Mouse (Mus musculus) midbrain, embryonic 12.5 days (tissue): ENCODE measurements around the gene Npc1l1. TPM values are rescaled to one million over a fixed set of nuclear protein-coding genes. Genes with fewer than 3 reads are reported as not detected.

Experiments
- ATAC-seq: fragments of 200-750 bp; cut with Nextera tagmentation; 2 replicates; pipeline ENCODE4 v1.8.0; 2017; ENCODE audit warnings: low read depth, moderate TSS enrichment, moderate library complexity; ENCODE audit not compliant: low FRiP score
- H3K27ac ChIP-seq: fragments of 300-500 bp; sonication (generic); replicated peaks from 2 replicates; pipeline ENCODE4 v1.5.1; 2016; ENCODE audit warnings: mild to moderate bottlenecking
- H3K27me3 ChIP-seq: fragments of 300-500 bp; sonication (generic); 2 replicates; pipeline ENCODE4 v1.6.1; 2016; ENCODE audit warnings: mild to moderate bottlenecking
- H3K36me3 ChIP-seq: fragments of 300-500 bp; sonication (generic); 2 replicates; pipeline ENCODE4 v1.6.1; 2016
- H3K4me1 ChIP-seq: fragments of 300-500 bp; sonication (generic); 2 replicates; pipeline ENCODE4 v1.6.1; 2016
- H3K4me2 ChIP-seq: fragments of 300-500 bp; sonication (generic); replicated peaks from 2 replicates; pipeline ENCODE4 v1.6.1; 2016; ENCODE audit warnings: mild to moderate bottlenecking, moderate library complexity
- H3K4me3 ChIP-seq: fragments of 300-500 bp; sonication (generic); 2 replicates; pipeline ENCODE4 v1.5.1; 2016; ENCODE audit warnings: mild to moderate bottlenecking
- H3K9ac ChIP-seq: fragments of 300-500 bp; sonication (generic); replicated peaks from 2 replicates; pipeline ENCODE4 v1.6.1; 2016; ENCODE audit warnings: mild to moderate bottlenecking, moderate library complexity
- H3K9me3 ChIP-seq: fragments of 300-500 bp; sonication (generic); 2 replicates; pipeline ENCODE4 v1.6.1; 2016; ENCODE audit warnings: mild to moderate bottlenecking
- WGBS: fragments of 180-500 bp; shearing (Covaris S2); methylation state at CpG from one replicate; pipeline ENCODE4 v1.1.7; 2016; 5-methylcytosine and 5-hydroxymethylcytosine counted together
- polyA plus RNA-seq: library from polyadenylated mRNA; unstranded; fragments of >200 nt; fragmentation: Nextera tagmentation; extraction: Ambion mirVana; gene quantifications from 2 replicates; pipeline ENCODE4 v1.2.1, GENCODE M21; 2016

Npc1l1 gene
- polyA plus RNA-seq, 1 experiment from 2014 or later, result not detected

- Histone ChIP-seq H3K9me3 (no peaks in the 10 kb centered on the region), H3K9ac (peak within 1 kb of the TSS; percentile 82)
- WGBS, result under 1% methylated on average over 39 of the region's 39 CpGs
These were observed 29.8 kb downstream of the Npc1l1 start, which contains the start of gene Nudcd3 for GRCm38 (mm10) chr11:6200087-6200569. Gene Nudcd3, minus strand, starts transcription at chr11:6200415.

GRCm38 (mm10) chr11:6199410-6200086 is 30.4 kb downstream of the Npc1l1 start, which contains the start of gene A730071L15Rik:
Gene A730071L15Rik, plus strand, starts transcription at chr11:6200029.
- ATAC-seq, result peak; percentile 82
- peaks cover 24% of the 10 kb centered on the region for H3K4me1 ChIP-seq
- H3K27ac ChIP-seq, result peak within 1 kb of the TSS; percentile 96
- peak within 1 kb of the TSS; percentile 84 for H3K4me3 ChIP-seq
- no peaks in the 10 kb centered on the region for H3K9me3 ChIP-seq
- H3K27me3 ChIP-seq, result no peaks in the 10 kb centered on the region
- peak within 1 kb of the TSS; percentile 88 for H3K4me2 ChIP-seq
- 2% methylated on average over 35 of the region's 35 CpGs for WGBS
- H3K9ac ChIP-seq, result peak within 1 kb of the TSS; percentile 82
- no peaks in the 10 kb centered on the region for H3K36me3 ChIP-seq

More at GRCm38 (mm10) chr11:6200087-6200569, 29.8 kb downstream of the Npc1l1 start, which contains the start of gene Nudcd3:
- Histone ChIP-seq H3K36me3 (no peaks in the 10 kb centered on the region), H3K4me3 (peak within 1 kb of the TSS; percentile 84), H3K4me1 (peaks cover 24% of the 10 kb centered on the region), H3K4me2 (peak within 1 kb of the TSS; percentile 88), H3K27me3 (no peaks in the 10 kb centered on the region), H3K27ac (peak within 1 kb of the TSS; percentile 96)
- ATAC-seq, result peak; percentile 97

GRCm38 (mm10) chr11:6198449-6198848 is 31.5 kb downstream of the Npc1l1 start:
- Histone ChIP-seq H3K4me1 (peaks cover 24% of the 10 kb centered on the region), H3K9me3 (no peaks in the 10 kb centered on the region), H3K4me3 (peak overlapping the region; percentile 84), H3K27me3 (no peaks in the 10 kb centered on the region), H3K4me2 (peak overlapping the region; percentile 88), H3K27ac (no peak overlapping the region), H3K9ac (no peak overlapping the region), H3K36me3 (no peaks in the 10 kb centered on the region)
- ATAC-seq, result no peak
- 92% methylated on average over 4 of the region's 4 CpGs for WGBS

- Histone ChIP-seq H3K27ac (no peak overlapping the region), H3K9ac (no peak overlapping the region), H3K36me3 (peaks cover 15% of the 10 kb centered on the region), H3K4me3 (no peak overlapping the region), H3K4me1 (peaks cover 24% of the 10 kb centered on the region), H3K9me3 (no peaks in the 10 kb centered on the region), H3K4me2 (no peak overlapping the region), H3K27me3 (no peaks in the 10 kb centered on the region)
- ATAC-seq, result no peak
- WGBS, result 90% methylated on average over 8 of the region's 8 CpGs
These were observed 33.2 kb downstream of the Npc1l1 start for GRCm38 (mm10) chr11:6196780-6197179.

GRCm38 (mm10) chr11:6187878-6188277 is 42.1 kb downstream of the Npc1l1 start:
- no peak overlapping the region for H3K4me3 ChIP-seq
- H3K36me3 ChIP-seq, result peaks cover 15% of the 10 kb centered on the region
- peak; percentile 41; the same call in 1 of the 2 replicates for ATAC-seq
- no peak overlapping the region for H3K4me2 ChIP-seq
- H3K9ac ChIP-seq, result no peak overlapping the region
- WGBS, result 14% methylated on average over 2 of the region's 2 CpGs
- no peak overlapping the region for H3K27ac ChIP-seq
- H3K27me3 ChIP-seq, result no peaks in the 10 kb centered on the region
- H3K4me1 ChIP-seq, result peaks cover 14% of the 10 kb centered on the region; the same call in 1 of the 2 replicates
- no peaks in the 10 kb centered on the region for H3K9me3 ChIP-seq

- Histone ChIP-seq H3K9ac (no peak overlapping the region), H3K4me2 (no peak overlapping the region), H3K36me3 (peaks cover 10% of the 10 kb centered on the region; the same call in 1 of the 2 replicates), H3K4me1 (peaks cover 16% of the 10 kb centered on the region; the same call in 1 of the 2 replicates), H3K9me3 (no peaks in the 10 kb centered on the region), H3K27me3 (no peaks in the 10 kb centered on the region), H3K27ac (no peak overlapping the region), H3K4me3 (no peak overlapping the region)
- WGBS, result 94% methylated on average over 3 of the region's 3 CpGs
- ATAC-seq, result no peak
These were observed 42.5 kb downstream of the Npc1l1 start for GRCm38 (mm10) chr11:6187399-6187798.

- no peaks in the 10 kb centered on the region for H3K36me3 ChIP-seq
- H3K27ac ChIP-seq, result no peak overlapping the region
- H3K4me3 ChIP-seq, result no peak overlapping the region
- 78% methylated on average over 11 of the region's 11 CpGs for whole genome bisulfite sequencing
- no peak overlapping the region for H3K4me2 ChIP-seq
- H3K9me3 ChIP-seq, result no peaks in the 10 kb centered on the region
- no peaks in the 10 kb centered on the region for H3K27me3 ChIP-seq
- no peak for ATAC-seq
- H3K9ac ChIP-seq, result no peak overlapping the region
- peaks cover 22% of the 10 kb centered on the region for H3K4me1 ChIP-seq
These were observed 45.6 kb downstream of the Npc1l1 start for GRCm38 (mm10) chr11:6184202-6184935.

GRCm38 (mm10) chr11:6183246-6183645 is 46.7 kb downstream of the Npc1l1 start:
- Histone ChIP-seq H3K9ac (no peak overlapping the region), H3K4me3 (no peak overlapping the region), H3K36me3 (no peaks in the 10 kb centered on the region), H3K27me3 (no peaks in the 10 kb centered on the region), H3K27ac (no peak overlapping the region), H3K4me1 (peaks cover 32% of the 10 kb centered on the region), H3K4me2 (no peak overlapping the region), H3K9me3 (no peaks in the 10 kb centered on the region)
- WGBS, result 55% methylated on average over 2 of the region's 2 CpGs
- no peak for ATAC-seq

GRCm38 (mm10) chr11:6180811-6181399 is 49.0 kb downstream of the Npc1l1 start:
- no peak overlapping the region for H3K27ac ChIP-seq
- no peak overlapping the region for H3K4me2 ChIP-seq
- H3K27me3 ChIP-seq, result no peaks in the 10 kb centered on the region
- 49% methylated on average over 6 of the region's 6 CpGs for WGBS
- no peaks in the 10 kb centered on the region for H3K9me3 ChIP-seq
- no peak overlapping the region for H3K9ac ChIP-seq
- H3K4me3 ChIP-seq, result no peak overlapping the region
- H3K36me3 ChIP-seq, result no peaks in the 10 kb centered on the region
- peaks cover 38% of the 10 kb centered on the region for H3K4me1 ChIP-seq
- ATAC-seq, result no peak

GRCm38 (mm10) chr11:6179194-6179593 is 50.7 kb downstream of the Npc1l1 start:
- Histone ChIP-seq H3K36me3 (no peaks in the 10 kb centered on the region), H3K27me3 (no peaks in the 10 kb centered on the region), H3K4me2 (no peak overlapping the region), H3K27ac (no peak overlapping the region), H3K9me3 (no peaks in the 10 kb centered on the region), H3K4me3 (no peak overlapping the region), H3K9ac (no peak overlapping the region), H3K4me1 (peaks cover 31% of the 10 kb centered on the region)
- 12% methylated on average over 8 of the region's 8 CpGs for WGBS
- ATAC-seq, result no peak

GRCm38 (mm10) chr11:6178673-6179166 is 51.2 kb downstream of the Npc1l1 start:
- no peak overlapping the region for H3K4me2 ChIP-seq
- peaks cover 27% of the 10 kb centered on the region for H3K4me1 ChIP-seq
- no peak overlapping the region for H3K27ac ChIP-seq
- no peaks in the 10 kb centered on the region for H3K36me3 ChIP-seq
- no peaks in the 10 kb centered on the region for H3K9me3 ChIP-seq
- H3K4me3 ChIP-seq, result no peak overlapping the region
- H3K9ac ChIP-seq, result no peak overlapping the region
- ATAC-seq, result no peak
- 9% methylated on average over 2 of the region's 2 CpGs for WGBS
- no peaks in the 10 kb centered on the region for H3K27me3 ChIP-seq
